Mouse (Mus musculus) CH12.LX (cell line): Measurements from ENCODE around the gene Syt11.

Experiments used
- CHD1 ChIP-seq: IDR thresholded peaks from 2 replicates; pipeline ENCODE4 v1.6.1; 2012; ENCODE audit warnings: low read depth, low read length, improper control_type of control experiment, inconsistent platforms
- CTCF ChIP-seq, 2 experiments: IDR thresholded peaks in 1 of 2; conservative IDR thresholded peaks in 1 of 2; 2 replicates each; pipeline ENCODE4 v1.5.1; 2011 to 2012; ENCODE audit warnings: low read depth in 2 of 2, low read length in 2 of 2, improper control_type of control experiment in 1 of 2, inconsistent platforms in 1 of 2, mild to moderate bottlenecking in 1 of 2, moderate library complexity in 1 of 2
- E2F4 ChIP-seq: IDR thresholded peaks from 2 replicates; pipeline ENCODE4 v1.6.1; 2011; ENCODE audit warnings: low read depth, low read length, improper control_type of control experiment; ENCODE audit not compliant: insufficient replicate concordance
- EP300 ChIP-seq: IDR thresholded peaks from 2 replicates; pipeline ENCODE4 v1.6.1; 2011; ENCODE audit warnings: low read length, improper control_type of control experiment
- MAX ChIP-seq: IDR thresholded peaks from 2 replicates; pipeline ENCODE4 v1.6.1; 2011; ENCODE audit warnings: low read length, improper control_type of control experiment
- MAZ ChIP-seq: IDR thresholded peaks from 2 replicates; pipeline ENCODE4 v1.6.1; 2012; ENCODE audit warnings: low read depth, mild to moderate bottlenecking, inconsistent platforms, low read length, improper control_type of control experiment, moderate library complexity
- MYC ChIP-seq: IDR thresholded peaks from 2 replicates; pipeline ENCODE4 v1.6.1; 2011; ENCODE audit warnings: low read depth, mild to moderate bottlenecking, improper control_type of control experiment, low read length
- NELFE ChIP-seq: IDR thresholded peaks from 2 replicates; pipeline ENCODE4 v1.6.1; 2011; ENCODE audit warnings: low read depth, low read length, improper control_type of control experiment
- POLR2A ChIP-seq: IDR thresholded peaks from 2 replicates; pipeline ENCODE4 v1.6.1; 2011; ENCODE audit warnings: low read depth, mild to moderate bottlenecking, improper control_type of control experiment, low read length
- SIN3A ChIP-seq: IDR thresholded peaks from 2 replicates; pipeline ENCODE4 v1.6.1; 2012; ENCODE audit warnings: low read length, improper control_type of control experiment, inconsistent platforms
- ZC3H11A ChIP-seq: IDR thresholded peaks from 2 replicates; pipeline ENCODE4 v1.6.1; 2012; ENCODE audit warnings: low read depth, mild to moderate bottlenecking, inconsistent platforms, low read length, improper control_type of control experiment

GRCm38 (mm10) chr3:88700247-88700646 lies 74.7 kb downstream of the Syt11 start:
- no peak for TF ChIP-seq CTCF (conservative IDR thresholded peaks at IDR 0.05 in 1 of 2, IDR thresholded peaks at IDR 0.05 in 1 of 2; ENCODE audit: low read depth in 2 of 2, low read length in 2 of 2)
- TF ChIP-seq CHD1: no peak
- no peak for TF ChIP-seq EP300
- no peak for TF ChIP-seq POLR2A
- no peak for TF ChIP-seq E2F4
- TF ChIP-seq SIN3A: no peak
- no peak for TF ChIP-seq ZC3H11A
- no peak for TF ChIP-seq MYC
- no peak for TF ChIP-seq NELFE
- TF ChIP-seq MAZ: no peak
- TF ChIP-seq MAX: no peak
